ENCODE assay signal across 9 mouse cellular contexts in the genomic region with DNA sequence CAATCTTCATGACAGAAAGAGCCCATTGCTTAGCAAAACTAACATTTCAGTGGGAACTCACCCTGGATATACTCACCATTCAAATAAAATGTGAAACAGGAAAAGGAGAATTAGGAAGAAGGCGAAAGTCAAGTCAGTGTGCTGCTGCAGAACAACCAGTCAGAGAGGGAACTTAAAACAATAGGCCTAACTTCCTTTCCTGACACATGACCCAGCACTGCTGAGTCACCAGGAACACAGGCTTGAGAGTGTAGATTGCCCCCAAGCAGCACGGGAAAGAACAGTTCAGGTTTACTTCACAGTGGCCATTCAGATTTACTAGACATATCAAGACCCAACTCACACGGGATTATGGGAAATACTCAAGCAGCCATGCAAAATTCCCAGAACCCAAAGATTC.
A peak's percentile ranks its signal among the peaks of the same experiment; 100 is the strongest.
DNase-seq lines count a peak whose midpoint lies in the region; ATAC-seq lines count a peak whose summit lies in the region.
"Had no signal": no experiment of that assay in that cellular context is flagged by ENCODE, and none has a peak within 500 bp of the region (broad histone marks: within the 10 kb centered on the region; RNA-seq: fewer than 3 reads in every experiment).

No protein-coding gene starts in this region.

- H3K36me3 ChIP-seq in megakaryocyte, embryonic 14.5 days (replicated peaks; ENCODE audit: low read length): peaks cover 2% of the 10 kb centered on the region
- H3K36me3 ChIP-seq: midbrain, embryonic 12.5 days had no signal

- peak; percentile 24 for DNase-seq in adrenal gland, postnatal 10 days
- DNase-seq in adrenal gland, adult 18-20 months (ENCODE audit: low spot score in 2 of 2): no peak
- peak; percentile 52 for DNase-seq in brain, adult 2 months (ENCODE audit: low read depth, low spot score)
- peak; percentile 18 to 35 for DNase-seq in heart, postnatal 36 days
- DNase-seq in ovary, postnatal 10 days (ENCODE audit: low spot score): no peak
- DNase-seq in cerebellum, postnatal 36 days: no peak

- no peaks in the 10 kb centered on the region for H3K27me3 ChIP-seq in megakaryocyte, embryonic 14.5 days (replicated peaks)
- H3K27me3 ChIP-seq: midbrain, embryonic 12.5 days had no signal

- no peak for ATAC-seq in cerebellum, adult (ENCODE audit: insufficient number of reproducible peaks, low FRiP score, low TSS enrichment)

- H3K9me3 ChIP-seq in megakaryocyte, embryonic 14.5 days: no peaks in the 10 kb centered on the region
- H3K9me3 ChIP-seq: midbrain, embryonic 12.5 days had no signal

- H3K4me1 ChIP-seq in megakaryocyte, embryonic 14.5 days: peaks cover 20% of the 10 kb centered on the region
- H3K4me1 ChIP-seq: midbrain, embryonic 12.5 days had no signal

- intact Hi-C loops in heart, postnatal 36 days (cut with DNase I): no loop called here

- peak overlapping the region; percentile 30 for H3K4me3 ChIP-seq in megakaryocyte, embryonic 14.5 days (replicated peaks)
- H3K4me3 ChIP-seq: midbrain, embryonic 12.5 days had no signal

Comparison
In these comparisons a context has a peak if more than half of its experiments do, and no peak if none do; other contexts are left out.
1. DNase-seq: peak in adrenal gland, postnatal 10 days (single experiment), brain, adult 2 months (single experiment) and heart, postnatal 36 days (2 of 2); none in adrenal gland, adult 18-20 months (0 of 2), ovary, postnatal 10 days (single experiment) and cerebellum, postnatal 36 days (0 of 2).